Mouse (Mus musculus) G1E (cell line): ENCODE results near the gene Dysf. TPM values are rescaled to one million over a fixed set of nuclear protein-coding genes. Genes with fewer than 3 reads are reported as not detected.

Experiments
- ATAC-seq: 2 replicates; pipeline ENCODE4 v1.8.0; 2016; ENCODE audit warnings: mild to moderate bottlenecking; ENCODE audit not compliant: insufficient number of reproducible peaks, poor library complexity, low FRiP score, severe bottlenecking; ENCODE audit errors: extremely low read depth
- DNase-seq: peaks from one replicate; pipeline ENCODE4 v3.0.0; 2012; ENCODE audit warnings: low spot score
- H3K27me3 ChIP-seq: 2 replicates; pipeline ENCODE4 v1.6.1; 2012; ENCODE audit warnings: mild to moderate bottlenecking, low read length, inconsistent platforms; ENCODE audit not compliant: insufficient read depth
- H3K36me3 ChIP-seq: replicated peaks from 2 replicates; pipeline ENCODE3; 2012; ENCODE audit warnings: mild to moderate bottlenecking, inconsistent platforms
- H3K4me1 ChIP-seq: 2 replicates; pipeline ENCODE4 v1.6.1; 2012; ENCODE audit warnings: low read depth, low read length, inconsistent platforms, mixed read lengths; ENCODE audit not compliant: insufficient read depth
- H3K4me3 ChIP-seq: 2 replicates; pipeline ENCODE4 v1.5.1; 2012; ENCODE audit warnings: low read depth, mild to moderate bottlenecking, inconsistent platforms, low read length, moderate library complexity, mixed read lengths
- H3K9me3 ChIP-seq: replicated peaks from 2 replicates; pipeline ENCODE4 v1.6.1; 2012; ENCODE audit warnings: inconsistent platforms
- CTCF ChIP-seq: IDR thresholded peaks from 2 replicates; pipeline ENCODE4 v1.5.1; 2012; ENCODE audit warnings: low read depth, low read length, inconsistent platforms, mixed read lengths
- GATA1 ChIP-seq: IDR thresholded peaks from 2 replicates; pipeline ENCODE4 v1.6.1; 2012; ENCODE audit warnings: borderline replicate concordance, low read length, inconsistent platforms, mixed read lengths
- GATA2 ChIP-seq: IDR thresholded peaks from 2 replicates; pipeline ENCODE4 v1.6.1; 2012; ENCODE audit warnings: low read depth, low read length, inconsistent platforms, borderline replicate concordance
- POLR2AphosphoS5 ChIP-seq: IDR thresholded peaks from 2 replicates; pipeline ENCODE4 v1.6.1; 2012; ENCODE audit warnings: low read depth, low read length, inconsistent platforms; ENCODE audit not compliant: insufficient replicate concordance
- TAL1 ChIP-seq: conservative IDR thresholded peaks from 2 replicates; pipeline ENCODE4 v1.6.1; 2012; ENCODE audit warnings: low read depth, low read length, inconsistent platforms, mixed read lengths
- polyA plus RNA-seq: library from polyadenylated mRNA; stranded (reverse); fragments of >175 nt; gene quantifications from 2 replicates; pipeline ENCODE4 v1.2.3, GENCODE M21; 2012
- total RNA-seq, 2 experiments: library from RNA; stranded (forward) in 1 of 2; stranded (reverse) in 1 of 2; fragments of 200-1000 nt in 1 of 2; fragments of >200 nt in 1 of 2; fragmentation: Nextera tagmentation in 1 of 2; gene quantifications; 2 replicates each; pipeline ENCODE4 v1.2.3; 2014 to 2017

Gene Dysf
- total and polyA plus RNA-seq, 3 experiments, result 0.11 TPM; not detected in 2

GRCm38 (mm10) chr6:84102002-84102401, 93.6 kb downstream of the Dysf start:
- DNase-seq (no peak), ATAC-seq (no peak)
- H3K9me3 ChIP-seq, result no peaks in the 10 kb centered on the region
- H3K36me3 ChIP-seq, result no peaks in the 10 kb centered on the region
- H3K27me3 ChIP-seq, result peaks cover 30% of the 10 kb centered on the region
- no peak overlapping the region for H3K4me3 ChIP-seq
- TF ChIP-seq GATA1 (no peak), CTCF (no peak), GATA2 (no peak), TAL1 (no peak), POLR2AphosphoS5 (no peak)
- no peaks in the 10 kb centered on the region for H3K4me1 ChIP-seq

- ATAC-seq (no peak), DNase-seq (no peak)
- no peaks in the 10 kb centered on the region for H3K36me3 ChIP-seq
- peaks cover 19% of the 10 kb centered on the region for H3K27me3 ChIP-seq
- no peaks in the 10 kb centered on the region for H3K4me1 ChIP-seq
- H3K4me3 ChIP-seq, result no peak overlapping the region
- no peaks in the 10 kb centered on the region for H3K9me3 ChIP-seq
- no peak for TF ChIP-seq GATA1
- TF ChIP-seq TAL1, result no peak
- TF ChIP-seq GATA2, result no peak
- no peak for TF ChIP-seq CTCF
- no peak for TF ChIP-seq POLR2AphosphoS5
These were observed 97.0 kb downstream of the Dysf start for GRCm38 (mm10) chr6:84105148-84106022.

GRCm38 (mm10) chr6:84106082-84106481, 97.7 kb downstream of the Dysf start:
- Histone ChIP-seq H3K27me3 (peaks cover 13% of the 10 kb centered on the region), H3K9me3 (no peaks in the 10 kb centered on the region), H3K4me3 (no peak overlapping the region), H3K36me3 (no peaks in the 10 kb centered on the region), H3K4me1 (no peaks in the 10 kb centered on the region)
- ATAC-seq (no peak), DNase-seq (no peak)
- TF ChIP-seq TAL1 (no peak), GATA1 (no peak), CTCF (no peak), POLR2AphosphoS5 (no peak), GATA2 (no peak)

GRCm38 (mm10) chr6:84110377-84110776, 102.0 kb downstream of the Dysf start:
- H3K9me3 ChIP-seq, result no peaks in the 10 kb centered on the region
- H3K4me1 ChIP-seq, result no peaks in the 10 kb centered on the region
- H3K27me3 ChIP-seq, result no peaks in the 10 kb centered on the region; the same call in 1 of the 2 replicates
- DNase-seq (no peak), ATAC-seq (no peak)
- no peak for TF ChIP-seq GATA2
- H3K4me3 ChIP-seq, result no peak overlapping the region
- H3K36me3 ChIP-seq, result no peaks in the 10 kb centered on the region

- H3K9me3 ChIP-seq, result no peaks in the 10 kb centered on the region
- no peak for ATAC-seq
- H3K27me3 ChIP-seq, result no peaks in the 10 kb centered on the region; the same call in 1 of the 2 replicates
- H3K4me3 ChIP-seq, result no peak overlapping the region
- H3K36me3 ChIP-seq, result no peaks in the 10 kb centered on the region
- TF ChIP-seq CTCF, result no peak
- TF ChIP-seq POLR2AphosphoS5, result no peak
- no peak for TF ChIP-seq GATA2
- TF ChIP-seq GATA1, result no peak
- TF ChIP-seq TAL1, result no peak
- no peak for DNase-seq
- no peaks in the 10 kb centered on the region for H3K4me1 ChIP-seq
These were observed 102.7 kb downstream of the Dysf start for GRCm38 (mm10) chr6:84111106-84111505.

GRCm38 (mm10) chr6:84119731-84120530, 111.5 kb downstream of the Dysf start:
- H3K9me3 ChIP-seq, result no peaks in the 10 kb centered on the region
- ATAC-seq, result no peak
- no peak for TF ChIP-seq GATA2
- TF ChIP-seq TAL1, result no peak
- no peak for TF ChIP-seq GATA1
- TF ChIP-seq CTCF, result no peak
- no peak for TF ChIP-seq POLR2AphosphoS5
- no peak overlapping the region for H3K4me3 ChIP-seq
- no peaks in the 10 kb centered on the region for H3K4me1 ChIP-seq
- H3K27me3 ChIP-seq, result no peaks in the 10 kb centered on the region; the same call in 1 of the 2 replicates
- H3K36me3 ChIP-seq, result no peaks in the 10 kb centered on the region
- no peak for DNase-seq
